Mouse (Mus musculus) brain, embryonic 18.5 days (tissue): ENCODE results near the gene Slc41a3.

Source experiments
- DNase-seq: peaks from one replicate; pipeline ENCODE4 v3.0.0-alpha.2; 2012; ENCODE audit warnings: low read depth, low spot score

The Slc41a3 gene

GRCm38 (mm10) chr6:90680401-90680800 lies 75.9 kb downstream of the Slc41a3 start:
- DNase-seq = no peak

- no peak for DNase-seq
Measured at GRCm38 (mm10) chr6:90683831-90684532, 79.5 kb downstream of the Slc41a3 start.

DNA sequence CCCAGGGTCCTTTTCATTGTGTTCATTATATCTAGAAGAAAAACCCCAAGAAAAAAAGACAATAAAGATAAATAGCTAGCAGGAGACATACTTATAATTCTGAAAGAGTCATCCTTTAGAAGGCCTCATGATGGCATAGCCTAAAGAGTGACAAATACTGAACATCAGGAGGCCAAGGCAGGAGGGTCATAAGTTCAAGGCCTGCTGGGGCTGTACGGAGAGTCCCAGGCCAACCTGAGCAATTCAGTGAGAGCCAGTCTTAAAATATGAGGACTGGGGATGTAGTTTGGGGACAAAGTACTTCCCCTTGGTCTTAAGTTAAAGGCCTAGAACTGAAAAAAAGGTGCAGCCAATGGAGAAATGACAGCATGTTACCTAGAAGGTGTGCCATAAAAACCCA lies 82.3 kb downstream of the Slc41a3 start:
- DNase-seq = no peak

GRCm38 (mm10) chr6:90688003-90688402 lies 83.5 kb downstream of the Slc41a3 start:
- no peak for DNase-seq

DNA sequence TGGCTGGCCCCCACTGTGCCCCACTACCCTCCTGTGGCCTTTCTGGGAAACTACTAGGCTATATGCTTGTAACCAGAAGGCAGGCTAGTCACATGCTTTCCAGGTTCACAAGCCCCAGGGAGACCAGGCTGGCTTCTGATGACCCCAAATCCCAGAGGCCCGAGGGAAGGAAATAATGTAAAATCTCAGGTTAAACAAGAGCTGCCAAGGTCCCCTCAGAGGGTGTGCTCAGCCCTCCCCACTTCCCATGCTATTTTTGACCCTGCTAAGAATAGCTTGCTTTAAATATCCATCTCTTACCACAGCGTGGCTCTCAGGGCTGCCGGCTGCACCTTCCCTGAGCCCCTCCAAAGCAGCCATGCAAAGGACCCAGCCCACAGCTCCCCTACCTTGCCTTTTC lies 84.2 kb downstream of the Slc41a3 start:
- DNase-seq = no peak

GRCm38 (mm10) chr6:90689500-90689899 lies 85.0 kb downstream of the Slc41a3 start:
- no peak for DNase-seq

DNA sequence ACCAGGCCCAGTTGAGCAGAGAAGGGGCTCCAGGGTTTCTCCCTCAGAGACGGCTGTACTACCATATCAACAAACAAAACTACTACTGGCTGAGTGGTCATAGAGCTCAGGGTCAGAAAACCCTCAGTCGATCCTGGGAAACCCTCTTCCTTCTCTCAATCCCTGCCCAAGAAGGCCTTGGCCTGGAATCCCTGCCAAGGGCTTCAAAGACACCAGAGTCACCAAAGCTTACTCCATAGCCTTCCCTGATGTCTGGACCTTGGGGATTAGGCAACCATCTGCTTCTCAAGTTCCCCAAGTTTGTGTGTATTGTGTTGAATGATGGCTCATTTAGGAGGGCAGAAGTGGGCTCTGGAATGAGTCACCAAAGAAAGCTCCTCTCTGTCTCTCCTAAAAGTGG lies 87.4 kb downstream of the Slc41a3 start:
- DNase-seq = no peak

GRCm38 (mm10) chr6:90692404-90692803 lies 87.9 kb downstream of the Slc41a3 start:
- DNase-seq = no peak

DNA sequence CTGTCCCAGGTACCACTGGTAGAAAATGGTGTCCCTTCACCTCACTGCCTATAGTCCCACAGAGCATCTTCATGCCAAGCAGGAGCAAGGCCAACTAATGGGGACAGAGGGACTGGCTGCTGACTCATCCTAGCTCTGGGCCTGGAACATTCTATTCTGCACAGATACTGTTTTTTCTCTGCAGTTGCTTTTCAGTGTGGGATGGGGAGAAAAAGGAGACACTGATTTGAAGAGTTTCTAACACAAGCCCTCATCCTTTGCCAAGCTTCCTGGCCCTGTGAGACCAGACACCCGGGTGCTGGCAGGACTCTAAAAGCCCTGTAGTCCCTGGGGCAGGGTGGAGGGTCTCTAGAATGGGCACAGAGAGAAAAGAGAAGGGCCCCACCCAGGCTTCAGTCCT lies 91.2 kb downstream of the Slc41a3 start:
- no peak for DNase-seq
